In genomic region chr10:39267236-39267635, GRCm38 (mm10) we compare ENCODE assay signal across 9 mouse cellular contexts.
DNase-seq lines count a peak whose midpoint lies in the region; ATAC-seq and TF ChIP-seq lines count a peak whose summit lies in the region.
"Had no signal": no experiment of that assay in that cellular context is flagged by ENCODE, and none has a peak within 500 bp of the region (broad histone marks: within the 10 kb centered on the region; RNA-seq: fewer than 3 reads in every experiment).

No protein-coding gene starts in this region.

- no peak for DNase-seq in heart, embryonic 10.5 days (ENCODE audit: low spot score)
- no peak for DNase-seq in heart, postnatal 10 days
- peak; percentile 4 for DNase-seq in kidney, postnatal 10 days
- DNase-seq in kidney, postnatal 36 days, result no peak
- no peak for DNase-seq in stomach, postnatal 0 days (ENCODE audit: low spot score)
- DNase-seq in embryo, embryonic 11 days, result no peak

- peaks cover 19% of the 10 kb centered on the region for H3K4me1 ChIP-seq in heart, embryonic 10.5 days
- peaks cover 14% of the 10 kb centered on the region for H3K4me1 ChIP-seq in stomach, embryonic 16.5 days (ENCODE audit: control insufficient read depth, insufficient read depth, low read length)
- no peaks in the 10 kb centered on the region for H3K4me1 ChIP-seq in stomach, postnatal 0 days (replicated peaks; ENCODE audit: control insufficient read depth, insufficient read depth)

- H3K27me3 ChIP-seq in heart, embryonic 10.5 days (ENCODE audit: insufficient read depth, poor library complexity, severe bottlenecking), result no peaks in the 10 kb centered on the region
- no peaks in the 10 kb centered on the region for H3K27me3 ChIP-seq in stomach, embryonic 16.5 days (ENCODE audit: control insufficient read depth, insufficient read depth, low read length)
- no peaks in the 10 kb centered on the region for H3K27me3 ChIP-seq in stomach, postnatal 0 days (ENCODE audit: control insufficient read depth, insufficient read depth, low read length)
- H3K27me3 ChIP-seq: hindbrain, embryonic 12.5 days; liver, embryonic 12.5 days had no signal

- no peak overlapping the region for H3K9ac ChIP-seq in stomach, embryonic 16.5 days (ENCODE audit: low read length)
- no peak overlapping the region for H3K9ac ChIP-seq in stomach, postnatal 0 days (ENCODE audit: low read length)
- H3K9ac ChIP-seq: hindbrain, embryonic 12.5 days; liver, embryonic 12.5 days had no signal

- no peaks in the 10 kb centered on the region for H3K9me3 ChIP-seq in heart, embryonic 10.5 days
- H3K9me3 ChIP-seq in stomach, embryonic 16.5 days (replicated peaks; ENCODE audit: control insufficient read depth, low read length), result no peaks in the 10 kb centered on the region
- H3K9me3 ChIP-seq in stomach, postnatal 0 days (ENCODE audit: control insufficient read depth, low read length), result no peaks in the 10 kb centered on the region
- H3K9me3 ChIP-seq: hindbrain, embryonic 12.5 days; liver, embryonic 12.5 days had no signal

- 90% methylated on average over 6 of the region's 6 CpGs for WGBS in heart, embryonic 10.5 days
- WGBS in stomach, embryonic 16.5 days, result 85% methylated on average over 6 of the region's 6 CpGs
- WGBS in stomach, postnatal 0 days, result 88% methylated on average over 6 of the region's 6 CpGs

- TF ChIP-seq CTCF in stomach, postnatal 0 days (IDR thresholded peaks at IDR 0.05; ENCODE audit: low read depth), result no peak

- no peak for TF ChIP-seq EP300 in stomach, postnatal 0 days (optimal IDR thresholded peaks at IDR 0.05)

- H3K36me3 ChIP-seq in heart, embryonic 10.5 days, result no peaks in the 10 kb centered on the region
- no peaks in the 10 kb centered on the region for H3K36me3 ChIP-seq in stomach, embryonic 16.5 days (ENCODE audit: control insufficient read depth, insufficient read depth, low read length)
- no peaks in the 10 kb centered on the region for H3K36me3 ChIP-seq in stomach, postnatal 0 days (ENCODE audit: control insufficient read depth, insufficient read depth, low read length)
- H3K36me3 ChIP-seq: hindbrain, embryonic 12.5 days; liver, embryonic 12.5 days had no signal

- intact Hi-C loops in heart, postnatal 10 days (cut with DNase I), result loop anchor here (5.0 kb wide), 1 partner anchor 100 kb away; the partner anchor contains the start of gene Fyn

- no peak overlapping the region for H3K4me3 ChIP-seq in heart, embryonic 10.5 days
- no peak overlapping the region for H3K4me3 ChIP-seq in stomach, embryonic 16.5 days (replicated peaks; ENCODE audit: low read length)
- no peak overlapping the region for H3K4me3 ChIP-seq in stomach, postnatal 0 days (ENCODE audit: low read depth, low read length)
- H3K4me3 ChIP-seq: hindbrain, embryonic 12.5 days; liver, embryonic 12.5 days had no signal

- H3K4me2 ChIP-seq in stomach, embryonic 16.5 days (ENCODE audit: low read depth, low read length), result no peak overlapping the region
- no peak overlapping the region for H3K4me2 ChIP-seq in stomach, postnatal 0 days (replicated peaks; ENCODE audit: low read depth)
- H3K4me2 ChIP-seq: hindbrain, embryonic 12.5 days; liver, embryonic 12.5 days had no signal

- no peak for ATAC-seq in stomach, embryonic 16.5 days (ENCODE audit: insufficient read depth, low FRiP score)
- ATAC-seq in stomach, postnatal 0 days (ENCODE audit: low FRiP score, low TSS enrichment), result no peak
- ATAC-seq: liver, embryonic 12.5 days had no signal

- peak overlapping the region; percentile 64; the same call in 1 of the 2 replicates for H3K27ac ChIP-seq in heart, embryonic 10.5 days
- H3K27ac ChIP-seq in stomach, embryonic 16.5 days (ENCODE audit: low read length), result peak overlapping the region; percentile 55; the same call in 1 of the 2 replicates
- no peak overlapping the region for H3K27ac ChIP-seq in stomach, postnatal 0 days (replicated peaks)
- H3K27ac ChIP-seq: liver, embryonic 12.5 days had no signal
